Mouse (Mus musculus): ENCODE measurements around the gene Tnnt3. TPM values are rescaled to one million over a fixed set of nuclear protein-coding genes. Genes with fewer than 3 reads are reported as not detected.
A peak's percentile ranks its signal among the peaks of the same experiment; 100 is the strongest.

Gene Tnnt3
- polyA plus RNA-seq, 1 experiment from 2014 or later = 8.0 TPM

GRCm38 (mm10) chr7:142510021-142510777 is 11.6 kb downstream of the Tnnt3 start:
- Histone ChIP-seq H3K36me3 (ENCODE audit: control insufficient read depth, insufficient read depth, low read length) (no peaks in the 10 kb centered on the region), H3K4me2 (replicated peaks; ENCODE audit: low read depth) (no peak overlapping the region), H3K9me3 (ENCODE audit: control insufficient read depth, low read length) (no peaks in the 10 kb centered on the region), H3K4me3 (ENCODE audit: low read depth, low read length) (no peak overlapping the region), H3K27ac (replicated peaks) (peak overlapping the region; percentile 90), H3K27me3 (ENCODE audit: control insufficient read depth, insufficient read depth, low read length) (no peaks in the 10 kb centered on the region), H3K4me1 (replicated peaks; ENCODE audit: control insufficient read depth, insufficient read depth) (peaks cover 9% of the 10 kb centered on the region), H3K9ac (ENCODE audit: low read length) (0 out of 2 replicates have a peak overlapping the region, but pooled peaks have one; percentile 19)
- ATAC-seq (ENCODE audit: low FRiP score, low TSS enrichment) (peak; percentile 48; the same call in 1 of the 2 replicates), DNase-seq (ENCODE audit: low spot score) (no peak)
- TF ChIP-seq CTCF (IDR thresholded peaks at IDR 0.05; ENCODE audit: low read depth) = no peak
- no peak for TF ChIP-seq EP300 (optimal IDR thresholded peaks at IDR 0.05)
- 18% methylated on average over 12 of the region's 12 CpGs for WGBS

- no peak for ATAC-seq (ENCODE audit: low FRiP score, low TSS enrichment)
- TF ChIP-seq CTCF (IDR thresholded peaks at IDR 0.05; ENCODE audit: low read depth) (no peak), EP300 (optimal IDR thresholded peaks at IDR 0.05) (no peak)
- 84% methylated on average over 4 of the region's 4 CpGs for WGBS
- no peaks in the 10 kb centered on the region for H3K9me3 ChIP-seq (ENCODE audit: control insufficient read depth, low read length)
- H3K4me2 ChIP-seq (replicated peaks; ENCODE audit: low read depth) = no peak overlapping the region
- no peak for DNase-seq (ENCODE audit: low spot score)
- no peaks in the 10 kb centered on the region for H3K36me3 ChIP-seq (ENCODE audit: control insufficient read depth, insufficient read depth, low read length)
- no peak overlapping the region for H3K27ac ChIP-seq (replicated peaks)
- H3K9ac ChIP-seq (ENCODE audit: low read length) = no peak overlapping the region
- H3K4me3 ChIP-seq (ENCODE audit: low read depth, low read length) = no peak overlapping the region
- peaks cover 5% of the 10 kb centered on the region; the same call in 1 of the 2 replicates for H3K4me1 ChIP-seq (replicated peaks; ENCODE audit: control insufficient read depth, insufficient read depth)
- H3K27me3 ChIP-seq (ENCODE audit: control insufficient read depth, insufficient read depth, low read length) = no peaks in the 10 kb centered on the region
Measured at GRCm38 (mm10) chr7:142514048-142514447, 15.4 kb downstream of the Tnnt3 start.

GRCm38 (mm10) chr7:142516221-142516978 is 17.8 kb downstream of the Tnnt3 start:
- 32% methylated on average over 20 of the region's 21 CpGs for WGBS
- H3K9me3 ChIP-seq (ENCODE audit: control insufficient read depth, low read length) = no peaks in the 10 kb centered on the region
- TF ChIP-seq EP300 (optimal IDR thresholded peaks at IDR 0.05) (no peak), CTCF (IDR thresholded peaks at IDR 0.05; ENCODE audit: low read depth) (0 out of 2 replicates have a peak, but pooled peaks have one; percentile 1)
- no peaks in the 10 kb centered on the region for H3K36me3 ChIP-seq (ENCODE audit: control insufficient read depth, insufficient read depth, low read length)
- H3K27me3 ChIP-seq (ENCODE audit: control insufficient read depth, insufficient read depth, low read length) = no peaks in the 10 kb centered on the region
- peak overlapping the region; percentile 15; the same call in 1 of the 2 replicates for H3K4me2 ChIP-seq (replicated peaks; ENCODE audit: low read depth)
- peaks cover 5% of the 10 kb centered on the region; the same call in 1 of the 2 replicates for H3K4me1 ChIP-seq (replicated peaks; ENCODE audit: control insufficient read depth, insufficient read depth)
- ATAC-seq (ENCODE audit: low FRiP score, low TSS enrichment) = peak; percentile 28; the same call in 1 of the 2 replicates
- 0 out of 2 replicates have a peak overlapping the region, but pooled peaks have one; percentile 23 for H3K9ac ChIP-seq (ENCODE audit: low read length)
- H3K4me3 ChIP-seq (ENCODE audit: low read depth, low read length) = no peak overlapping the region
- H3K27ac ChIP-seq (replicated peaks) = peak overlapping the region; percentile 73
- DNase-seq (ENCODE audit: low spot score) = peak; percentile 49

GRCm38 (mm10) chr7:142517531-142517930 is 18.9 kb downstream of the Tnnt3 start:
- no peaks in the 10 kb centered on the region for H3K36me3 ChIP-seq (ENCODE audit: control insufficient read depth, insufficient read depth, low read length)
- H3K9me3 ChIP-seq (ENCODE audit: control insufficient read depth, low read length) = no peaks in the 10 kb centered on the region
- H3K9ac ChIP-seq (ENCODE audit: low read length) = no peak overlapping the region
- peaks cover 5% of the 10 kb centered on the region; the same call in 1 of the 2 replicates for H3K4me1 ChIP-seq (replicated peaks; ENCODE audit: control insufficient read depth, insufficient read depth)
- no peak overlapping the region for H3K4me2 ChIP-seq (replicated peaks; ENCODE audit: low read depth)
- ATAC-seq (ENCODE audit: low FRiP score, low TSS enrichment) (no peak), DNase-seq (ENCODE audit: low spot score) (no peak)
- no peak overlapping the region for H3K27ac ChIP-seq (replicated peaks)
- H3K4me3 ChIP-seq (ENCODE audit: low read depth, low read length) = no peak overlapping the region
- H3K27me3 ChIP-seq (ENCODE audit: control insufficient read depth, insufficient read depth, low read length) = no peaks in the 10 kb centered on the region
- WGBS = 49% methylated on average over 3 of the region's 3 CpGs
- no peak for TF ChIP-seq CTCF (IDR thresholded peaks at IDR 0.05; ENCODE audit: low read depth)
- TF ChIP-seq EP300 (optimal IDR thresholded peaks at IDR 0.05) = no peak

- 77% methylated on average over 4 of the region's 4 CpGs for WGBS
- Histone ChIP-seq H3K9ac (ENCODE audit: low read length) (no peak overlapping the region), H3K4me3 (ENCODE audit: low read depth, low read length) (no peak overlapping the region), H3K36me3 (ENCODE audit: control insufficient read depth, insufficient read depth, low read length) (no peaks in the 10 kb centered on the region), H3K27ac (replicated peaks) (no peak overlapping the region), H3K27me3 (ENCODE audit: control insufficient read depth, insufficient read depth, low read length) (no peaks in the 10 kb centered on the region), H3K9me3 (ENCODE audit: control insufficient read depth, low read length) (no peaks in the 10 kb centered on the region), H3K4me2 (replicated peaks; ENCODE audit: low read depth) (no peak overlapping the region), H3K4me1 (replicated peaks; ENCODE audit: control insufficient read depth, insufficient read depth) (peaks cover 6% of the 10 kb centered on the region; the same call in 1 of the 2 replicates)
- DNase-seq (ENCODE audit: low spot score) = no peak
- no peak for ATAC-seq (ENCODE audit: low FRiP score, low TSS enrichment)
- TF ChIP-seq CTCF (IDR thresholded peaks at IDR 0.05; ENCODE audit: low read depth) (no peak), EP300 (optimal IDR thresholded peaks at IDR 0.05) (no peak)
Measured at GRCm38 (mm10) chr7:142520331-142520730, 21.7 kb downstream of the Tnnt3 start.

All from stomach, postnatal 0 days (tissue).